Mouse (Mus musculus) urinary bladder, postnatal 10 days (tissue): Measurements from ENCODE around the gene Adgrl4.

Experiments
- DNase-seq: peaks from one replicate; pipeline ENCODE4 v3.0.0; 2022; ENCODE audit warnings: low spot score

Adgrl4 gene

GRCm38 (mm10) chr3:151437693-151438092 is at the start of gene Adgrl4:
Adgrl4 (plus strand) TSS chr3:151437887.
- peak; percentile 9 for DNase-seq

GRCm38 (mm10) chr3:151390912-151391311 is 46.8 kb upstream of the Adgrl4 start:
- DNase-seq = no peak

- no peak for DNase-seq
Observed at GRCm38 (mm10) chr3:151392891-151393290, 44.8 kb upstream of the Adgrl4 start.

- DNase-seq = no peak
Observed at GRCm38 (mm10) chr3:151393330-151393729, 44.4 kb upstream of the Adgrl4 start.

- no peak for DNase-seq
Observed at GRCm38 (mm10) chr3:151399270-151399669, 38.4 kb upstream of the Adgrl4 start.

- no peak for DNase-seq
Observed at GRCm38 (mm10) chr3:151411031-151411430, 26.7 kb upstream of the Adgrl4 start.

GRCm38 (mm10) chr3:151411488-151411887 is 26.2 kb upstream of the Adgrl4 start:
- no peak for DNase-seq

GRCm38 (mm10) chr3:151416931-151417330 is 20.8 kb upstream of the Adgrl4 start:
- DNase-seq = no peak

- no peak for DNase-seq
Observed at GRCm38 (mm10) chr3:151417688-151418572, 19.8 kb upstream of the Adgrl4 start.

- no peak for DNase-seq
Observed at GRCm38 (mm10) chr3:151424326-151425207, 13.1 kb upstream of the Adgrl4 start.

- DNase-seq = no peak
Observed at GRCm38 (mm10) chr3:151430106-151430505, 7.6 kb upstream of the Adgrl4 start.

- DNase-seq = no peak
Observed at GRCm38 (mm10) chr3:151431507-151431906, 6.2 kb upstream of the Adgrl4 start.

GRCm38 (mm10) chr3:151438364-151438763 is 677 bp downstream of the Adgrl4 start:
- DNase-seq = no peak

GRCm38 (mm10) chr3:151439976-151440375 is 2.3 kb downstream of the Adgrl4 start:
- no peak for DNase-seq

- DNase-seq = no peak
Observed at GRCm38 (mm10) chr3:151442026-151442425, 4.3 kb downstream of the Adgrl4 start.

GRCm38 (mm10) chr3:151443486-151443885 is 5.8 kb downstream of the Adgrl4 start:
- no peak for DNase-seq

- no peak for DNase-seq
Observed at GRCm38 (mm10) chr3:151444284-151444683, 6.6 kb downstream of the Adgrl4 start.

GRCm38 (mm10) chr3:151445936-151446335 is 8.2 kb downstream of the Adgrl4 start:
- no peak for DNase-seq

- no peak for DNase-seq
Observed at GRCm38 (mm10) chr3:151454985-151455701, 17.5 kb downstream of the Adgrl4 start.

GRCm38 (mm10) chr3:151459430-151460190 is 21.9 kb downstream of the Adgrl4 start:
- DNase-seq = no peak

- DNase-seq = no peak
Observed at GRCm38 (mm10) chr3:151465215-151465614, 27.5 kb downstream of the Adgrl4 start.
